Mouse (Mus musculus) small intestine, adult 2 months (tissue): ENCODE results near the gene Alox12.

Experiments
- CTCF ChIP-seq: fragments of 200-500 bp; IDR thresholded peaks from 2 replicates; pipeline ENCODE4 v1.5.1; 2012; ENCODE audit warnings: low read depth, mild to moderate bottlenecking, control low read depth, inconsistent platforms, low read length, moderate library complexity, mixed read lengths; ENCODE audit not compliant: insufficient replicate concordance, insufficient read length; ENCODE audit errors: extremely low read depth
- POLR2A ChIP-seq: fragments of 200-500 bp; IDR thresholded peaks from 2 replicates; pipeline ENCODE4 v1.6.1; 2012; ENCODE audit warnings: low read depth, mild to moderate bottlenecking, control low read depth, inconsistent platforms, low read length, moderate library complexity

DNA sequence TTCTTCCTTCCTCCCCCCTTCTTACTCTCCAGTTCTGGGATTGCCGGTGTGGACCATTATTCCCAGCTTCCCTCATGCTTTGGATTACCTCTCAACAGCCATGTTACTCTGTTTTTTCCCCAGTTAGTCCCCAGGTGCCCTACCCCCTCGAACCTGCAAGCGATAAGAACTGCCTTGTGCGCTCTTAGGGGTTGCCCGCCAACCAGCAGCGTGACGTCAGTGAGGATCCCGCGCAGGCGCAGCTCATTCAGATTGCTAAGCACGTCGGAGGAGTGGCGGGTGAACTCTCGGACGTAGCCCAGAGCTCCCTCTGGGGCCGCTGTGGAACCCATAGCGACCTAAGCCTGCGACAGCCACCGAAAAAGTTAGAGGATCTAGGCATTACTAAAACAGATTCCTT lies 26.3 kb downstream of the Alox12 start:
- TF ChIP-seq CTCF (no peak), POLR2A (no peak)
